Mouse (Mus musculus) intestine, embryonic 15.5 days (tissue): ENCODE results near the gene Chrna4. TPM values are rescaled to one million over a fixed set of nuclear protein-coding genes. Genes with fewer than 3 reads are reported as not detected.
A peak's percentile ranks its signal among the peaks of the same experiment; 100 is the strongest.

Experiments
- ATAC-seq: fragments of 200-750 bp; cut with Nextera tagmentation; 2 replicates; pipeline ENCODE4 v1.8.0; 2017; ENCODE audit warnings: moderate TSS enrichment, moderate library complexity
- H3K27ac ChIP-seq: fragments of 300-500 bp; sonication (generic); 2 replicates; pipeline ENCODE4 v1.5.1; 2015; ENCODE audit warnings: mild to moderate bottlenecking, inconsistent platforms
- H3K27me3 ChIP-seq: fragments of 300-500 bp; sonication (generic); replicated peaks from 2 replicates; pipeline ENCODE4 v1.6.1; 2015; ENCODE audit warnings: inconsistent platforms
- H3K36me3 ChIP-seq: fragments of 300-500 bp; sonication (generic); 2 replicates; pipeline ENCODE4 v1.6.1; 2015; ENCODE audit warnings: inconsistent platforms
- H3K4me1 ChIP-seq: fragments of 300-500 bp; sonication (generic); replicated peaks from 2 replicates; pipeline ENCODE4 v1.6.1; 2015; ENCODE audit warnings: inconsistent platforms
- H3K4me2 ChIP-seq: fragments of 300-500 bp; sonication (generic); replicated peaks from 2 replicates; pipeline ENCODE4 v1.6.1; 2015; ENCODE audit warnings: mild to moderate bottlenecking, inconsistent platforms
- H3K4me3 ChIP-seq: fragments of 300-500 bp; sonication (generic); replicated peaks from 2 replicates; pipeline ENCODE4 v1.5.1; 2015; ENCODE audit warnings: inconsistent platforms
- H3K9ac ChIP-seq: fragments of 300-500 bp; sonication (generic); 2 replicates; pipeline ENCODE4 v1.6.1; 2015; ENCODE audit warnings: inconsistent platforms
- H3K9me3 ChIP-seq: fragments of 300-500 bp; sonication (generic); 2 replicates; pipeline ENCODE4 v1.6.1; 2016; ENCODE audit warnings: inconsistent platforms
- WGBS: fragments of 180-500 bp; shearing (Covaris S2); methylation state at CpG from one replicate; pipeline ENCODE4 v1.1.7; 2015; 5-methylcytosine and 5-hydroxymethylcytosine counted together
- polyA plus RNA-seq: library from polyadenylated mRNA; unstranded; fragments of >200 nt; fragmentation: Nextera tagmentation; extraction: Ambion mirVana; gene quantifications from 2 replicates; pipeline ENCODE4 v1.2.1, GENCODE M21; 2015

Chrna4 gene
- 1.1 and 1.2 TPM in 2 replicates for polyA plus RNA-seq

GRCm38 (mm10) chr2:181043437-181043836 lies at the start of gene Chrna4:
Gene Chrna4 (minus strand): TSS chr2:181043546.
- Histone ChIP-seq H3K4me2 (no peak within 1 kb of the TSS), H3K4me1 (peaks cover 8% of the 10 kb centered on the region), H3K27ac (no peak within 1 kb of the TSS), H3K36me3 (no peaks in the 10 kb centered on the region), H3K4me3 (no peak within 1 kb of the TSS), H3K9ac (no peak within 1 kb of the TSS), H3K27me3 (peaks cover 36% of the 10 kb centered on the region), H3K9me3 (no peaks in the 10 kb centered on the region)
- ATAC-seq: peak; percentile 43; the same call in 1 of the 2 replicates
- WGBS: 42% methylated on average over 3 of the region's 3 CpGs

DNA sequence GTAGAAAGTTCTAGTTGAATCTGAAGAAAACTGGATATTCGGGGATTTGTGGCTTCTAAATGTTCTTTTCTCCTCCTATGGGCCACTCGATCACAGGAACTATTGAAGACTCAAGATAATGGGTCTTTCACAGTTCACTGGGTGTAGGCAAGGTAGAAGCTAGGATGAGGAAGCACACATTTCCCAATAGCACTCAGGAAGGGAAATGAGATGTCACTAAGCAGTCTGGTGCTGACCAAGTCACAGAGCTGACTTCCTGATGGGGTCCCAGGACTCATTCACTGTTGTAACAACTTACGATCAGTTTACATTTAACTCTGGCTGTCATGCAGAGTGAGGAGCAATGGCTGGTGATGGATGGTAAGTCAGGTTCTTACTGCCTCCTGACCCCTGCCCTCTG lies 46.8 kb upstream of the Chrna4 start:
- Histone ChIP-seq H3K4me3 (no peak overlapping the region), H3K4me2 (no peak overlapping the region), H3K36me3 (no peaks in the 10 kb centered on the region), H3K4me1 (no peaks in the 10 kb centered on the region), H3K27ac (no peak overlapping the region), H3K27me3 (no peaks in the 10 kb centered on the region; the same call in 1 of the 2 replicates), H3K9me3 (no peaks in the 10 kb centered on the region), H3K9ac (no peak overlapping the region)
- 76% methylated on average over 3 of the region's 3 CpGs for WGBS
- no peak for ATAC-seq

DNA sequence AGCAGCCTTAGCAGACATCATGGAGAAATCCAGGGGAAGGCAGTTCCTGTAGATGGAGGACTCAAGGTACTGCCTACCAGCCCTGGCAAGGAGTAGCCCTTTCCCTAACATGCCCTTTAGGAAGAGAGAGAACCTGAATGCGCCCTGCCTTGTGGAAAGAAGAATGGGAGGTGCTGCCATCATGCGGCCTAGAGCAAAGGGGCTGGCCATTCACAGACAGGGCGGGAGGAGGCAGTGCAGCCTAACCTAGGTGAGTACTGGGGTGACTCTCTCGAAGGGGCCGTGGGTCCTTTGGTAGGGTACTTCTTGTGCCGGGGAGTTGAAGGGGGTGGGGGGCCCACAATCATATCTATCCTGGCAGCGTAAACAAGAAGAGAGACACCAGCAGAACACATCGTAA lies 41.7 kb upstream of the Chrna4 start:
- Histone ChIP-seq H3K36me3 (no peaks in the 10 kb centered on the region), H3K27ac (no peak overlapping the region), H3K9me3 (no peaks in the 10 kb centered on the region), H3K4me3 (no peak overlapping the region), H3K4me1 (peaks cover 8% of the 10 kb centered on the region; the same call in 1 of the 2 replicates), H3K27me3 (no peaks in the 10 kb centered on the region; the same call in 1 of the 2 replicates), H3K4me2 (no peak overlapping the region), H3K9ac (no peak overlapping the region)
- ATAC-seq: no peak
- WGBS: 57% methylated on average over 8 of the region's 8 CpGs

DNA sequence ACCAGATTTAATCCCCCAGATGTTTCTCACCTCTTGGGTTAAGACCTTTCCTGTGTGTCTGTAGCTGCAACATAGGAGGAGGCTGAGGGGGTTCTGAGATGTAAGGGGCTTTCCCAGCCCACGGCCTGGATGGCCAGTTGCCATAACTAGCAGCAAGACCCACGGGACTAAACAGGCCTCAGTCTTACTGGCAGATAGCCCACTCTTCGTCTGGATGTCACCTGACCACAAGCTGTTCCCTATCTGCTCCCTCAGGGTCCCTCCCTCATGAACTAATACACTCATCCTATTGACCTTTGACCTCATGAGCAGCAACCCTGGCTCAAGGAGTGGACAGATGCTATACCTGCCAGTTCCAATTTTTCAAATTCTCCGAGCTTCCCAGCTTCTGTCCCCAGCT lies 40.6 kb upstream of the Chrna4 start:
- no peak overlapping the region for H3K27ac ChIP-seq

GRCm38 (mm10) chr2:181080886-181081285 lies 37.5 kb upstream of the Chrna4 start:
- ATAC-seq: peak; percentile 84
- no peaks in the 10 kb centered on the region for H3K27me3 ChIP-seq
- 47% methylated on average over 5 of the region's 5 CpGs for WGBS

More for the DNA sequence above, 40.6 kb upstream of the Chrna4 start:
- 49% methylated on average over 4 of the region's 4 CpGs for WGBS
- H3K36me3 ChIP-seq: no peaks in the 10 kb centered on the region
- H3K4me2 ChIP-seq: no peak overlapping the region
- H3K4me3 ChIP-seq: no peak overlapping the region
- H3K27me3 ChIP-seq: no peaks in the 10 kb centered on the region; the same call in 1 of the 2 replicates
- H3K9me3 ChIP-seq: no peaks in the 10 kb centered on the region
- peaks cover 8% of the 10 kb centered on the region; the same call in 1 of the 2 replicates for H3K4me1 ChIP-seq
- no peak for ATAC-seq
- H3K9ac ChIP-seq: no peak overlapping the region

GRCm38 (mm10) chr2:181079518-181079917 lies 36.2 kb upstream of the Chrna4 start:
- Histone ChIP-seq H3K9me3 (no peaks in the 10 kb centered on the region), H3K4me3 (no peak overlapping the region), H3K27ac (no peak overlapping the region), H3K4me1 (peaks cover 8% of the 10 kb centered on the region; the same call in 1 of the 2 replicates), H3K36me3 (no peaks in the 10 kb centered on the region), H3K27me3 (no peaks in the 10 kb centered on the region), H3K4me2 (no peak overlapping the region), H3K9ac (no peak overlapping the region)
- ATAC-seq: no peak; the same call in 1 of the 2 replicates
- WGBS: 85% methylated on average over 2 of the region's 2 CpGs

More at GRCm38 (mm10) chr2:181080886-181081285, 37.5 kb upstream of the Chrna4 start:
- Histone ChIP-seq H3K4me3 (no peak overlapping the region), H3K4me2 (no peak overlapping the region; the same call in 1 of the 2 replicates), H3K4me1 (peaks cover 8% of the 10 kb centered on the region; the same call in 1 of the 2 replicates), H3K9me3 (no peaks in the 10 kb centered on the region), H3K9ac (no peak overlapping the region), H3K27ac (no peak overlapping the region), H3K36me3 (no peaks in the 10 kb centered on the region)

DNA sequence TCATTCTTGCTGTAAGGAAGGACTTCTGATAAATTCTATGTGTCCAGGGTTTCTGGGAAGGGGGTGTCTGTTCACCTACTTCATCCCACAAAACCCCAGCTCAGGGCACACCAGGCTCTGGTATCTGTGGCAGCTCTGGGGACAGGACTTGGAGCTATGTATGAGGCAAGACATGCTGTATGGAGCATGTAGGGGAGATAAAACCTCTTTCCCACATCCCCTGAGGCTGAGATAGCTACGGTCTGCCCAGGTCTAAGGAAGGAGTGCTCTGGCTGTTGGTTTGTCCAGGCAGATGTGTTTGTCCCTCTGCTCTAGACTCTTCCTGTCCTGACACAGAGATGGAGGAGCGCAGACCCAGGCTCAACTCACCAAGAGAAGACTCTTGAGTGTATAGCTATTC lies 35.6 kb upstream of the Chrna4 start:
- Histone ChIP-seq H3K9me3 (no peaks in the 10 kb centered on the region), H3K9ac (no peak overlapping the region), H3K4me2 (no peak overlapping the region), H3K4me1 (peaks cover 8% of the 10 kb centered on the region; the same call in 1 of the 2 replicates), H3K27me3 (0 out of 2 replicates have a peak, but pooled peaks cover 3% of the 10 kb centered on the region), H3K4me3 (no peak overlapping the region), H3K36me3 (no peaks in the 10 kb centered on the region), H3K27ac (no peak overlapping the region)
- WGBS: 81% methylated on average over 2 of the region's 2 CpGs
- ATAC-seq: no peak

- H3K4me1 ChIP-seq: no peaks in the 10 kb centered on the region
- H3K27me3 ChIP-seq: 0 out of 2 replicates have a peak, but pooled peaks cover 3% of the 10 kb centered on the region
- no peak overlapping the region for H3K27ac ChIP-seq
- H3K4me2 ChIP-seq: no peak overlapping the region
- 81% methylated on average over 12 of the region's 12 CpGs for WGBS
- H3K9ac ChIP-seq: no peak overlapping the region
- H3K36me3 ChIP-seq: no peaks in the 10 kb centered on the region
- H3K4me3 ChIP-seq: no peak overlapping the region
- no peak for ATAC-seq
- H3K9me3 ChIP-seq: no peaks in the 10 kb centered on the region
Observed at GRCm38 (mm10) chr2:181075501-181075900, 32.2 kb upstream of the Chrna4 start.

GRCm38 (mm10) chr2:181072403-181072714 lies 29.0 kb upstream of the Chrna4 start:
- H3K4me2 ChIP-seq: no peak overlapping the region
- ATAC-seq: no peak; the same call in 1 of the 2 replicates
- H3K27me3 ChIP-seq: 0 out of 2 replicates have a peak, but pooled peaks cover 3% of the 10 kb centered on the region
- no peaks in the 10 kb centered on the region for H3K4me1 ChIP-seq
- 6% methylated on average over 1 of the region's 1 CpGs for WGBS
- no peaks in the 10 kb centered on the region for H3K36me3 ChIP-seq
- H3K9ac ChIP-seq: no peak overlapping the region
- H3K27ac ChIP-seq: no peak overlapping the region
- no peaks in the 10 kb centered on the region for H3K9me3 ChIP-seq
- no peak overlapping the region for H3K4me3 ChIP-seq

DNA sequence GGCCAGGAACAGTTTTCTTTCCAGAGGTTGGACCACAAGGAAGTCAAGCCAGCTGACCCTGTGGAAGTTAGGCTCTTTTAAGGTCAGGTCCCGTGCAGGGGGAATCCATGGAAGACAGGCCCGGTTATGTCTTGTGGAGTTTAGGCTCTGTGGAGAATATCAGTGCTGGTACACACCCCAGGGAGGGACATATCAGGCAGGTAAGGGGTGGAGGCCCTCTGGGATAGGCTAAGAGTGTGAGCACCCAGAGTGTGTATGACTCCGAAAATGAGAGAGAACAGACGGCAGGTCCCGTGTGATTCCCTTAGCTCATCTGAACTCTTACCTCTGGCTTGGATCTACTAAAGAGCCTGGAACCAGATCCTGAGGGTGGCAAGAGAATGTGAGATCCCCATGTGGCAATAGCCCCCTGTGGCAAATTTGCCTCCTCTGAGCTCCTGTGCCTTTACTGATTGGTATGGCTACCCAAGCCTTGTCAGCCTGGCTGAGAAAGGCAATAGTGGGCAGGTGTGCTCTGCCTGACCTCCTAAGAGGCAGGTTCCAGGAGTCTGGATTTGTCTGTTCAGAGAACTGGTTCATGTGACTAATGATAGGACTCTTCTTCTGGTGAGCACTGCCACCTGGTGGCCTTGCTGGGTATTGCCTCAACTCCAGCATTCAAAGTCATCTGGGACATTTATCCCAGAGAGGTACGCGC lies 28.5 kb upstream of the Chrna4 start:
- Histone ChIP-seq H3K36me3 (no peaks in the 10 kb centered on the region), H3K9ac (no peak overlapping the region), H3K27ac (no peak overlapping the region), H3K27me3 (0 out of 2 replicates have a peak, but pooled peaks cover 3% of the 10 kb centered on the region), H3K4me3 (no peak overlapping the region), H3K4me2 (no peak overlapping the region), H3K9me3 (no peaks in the 10 kb centered on the region), H3K4me1 (no peaks in the 10 kb centered on the region)
- ATAC-seq: peak; percentile 75
- WGBS: 58% methylated on average over 7 of the region's 7 CpGs

DNA sequence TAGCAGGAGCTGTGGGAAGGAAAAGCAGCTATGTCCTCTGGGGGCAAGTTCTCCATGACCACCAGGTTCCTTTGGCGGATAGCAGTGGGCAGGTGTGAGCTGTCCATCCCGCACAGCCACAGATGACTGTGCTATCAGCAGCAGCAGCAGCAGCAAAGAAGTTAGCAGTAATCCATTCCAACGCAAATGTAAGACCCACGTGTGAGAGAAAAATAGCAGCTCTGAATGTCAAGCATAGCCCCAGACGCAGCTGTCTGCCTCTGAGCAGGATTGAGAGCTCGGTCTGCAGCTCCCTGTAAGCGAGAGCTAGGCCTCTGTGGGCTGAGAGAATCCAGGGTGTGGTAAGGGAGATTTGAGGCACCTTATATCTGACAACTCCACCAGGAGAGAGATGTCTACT lies 26.8 kb upstream of the Chrna4 start:
- 52% methylated on average over 7 of the region's 7 CpGs for WGBS

DNA sequence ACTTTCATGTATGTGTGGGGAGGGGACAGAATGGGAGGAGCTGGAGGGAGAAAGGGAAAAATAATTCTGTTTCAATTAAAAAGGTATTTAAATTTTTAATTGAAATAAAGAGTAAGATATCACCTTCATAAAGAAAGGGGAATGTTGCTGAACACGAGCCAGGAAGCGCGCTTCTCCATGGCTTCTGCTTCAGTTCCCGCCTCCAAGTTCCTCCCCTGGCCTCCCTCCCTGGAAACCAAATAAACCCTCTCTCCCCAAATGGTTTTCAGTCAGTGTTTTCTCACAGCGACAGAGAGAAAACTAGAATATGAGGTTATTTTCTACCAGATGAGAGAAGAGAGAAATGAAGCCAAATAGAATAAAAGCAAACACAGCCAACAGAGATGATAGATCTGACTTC lies 25.2 kb upstream of the Chrna4 start:
- 74% methylated on average over 5 of the region's 5 CpGs for WGBS
- no peaks in the 10 kb centered on the region for H3K36me3 ChIP-seq
- no peak overlapping the region for H3K4me3 ChIP-seq
- no peak overlapping the region for H3K4me2 ChIP-seq
- H3K27me3 ChIP-seq: no peaks in the 10 kb centered on the region
- ATAC-seq: no peak
- no peaks in the 10 kb centered on the region for H3K9me3 ChIP-seq
- H3K9ac ChIP-seq: no peak overlapping the region
- H3K4me1 ChIP-seq: no peaks in the 10 kb centered on the region
- H3K27ac ChIP-seq: no peak overlapping the region

More for the DNA sequence above, 26.8 kb upstream of the Chrna4 start:
- Histone ChIP-seq H3K27ac (no peak overlapping the region), H3K4me2 (no peak overlapping the region), H3K9ac (no peak overlapping the region), H3K36me3 (no peaks in the 10 kb centered on the region), H3K4me1 (no peaks in the 10 kb centered on the region), H3K9me3 (no peaks in the 10 kb centered on the region), H3K27me3 (0 out of 2 replicates have a peak, but pooled peaks cover 3% of the 10 kb centered on the region), H3K4me3 (no peak overlapping the region)
- ATAC-seq: no peak

GRCm38 (mm10) chr2:181065827-181066226 lies 22.5 kb upstream of the Chrna4 start:
- Histone ChIP-seq H3K27ac (no peak overlapping the region), H3K4me1 (no peaks in the 10 kb centered on the region), H3K9ac (no peak overlapping the region), H3K4me3 (no peak overlapping the region), H3K4me2 (no peak overlapping the region), H3K9me3 (no peaks in the 10 kb centered on the region), H3K36me3 (no peaks in the 10 kb centered on the region), H3K27me3 (no peaks in the 10 kb centered on the region; the same call in 1 of the 2 replicates)
- ATAC-seq: no peak
- WGBS: 39% methylated on average over 4 of the region's 4 CpGs
